Mouse (Mus musculus) hindbrain, embryonic 11.5 days (tissue): ENCODE measurements at regions not wholly inside any gene's neighbourhood (a gene's known extent, or its start where the extent isn't known, plus 50 kb on each side); places are given as distances from the start of the nearest gene placed in this dataset.
A peak's percentile ranks its signal among the peaks of the same experiment; 100 is the strongest.

Source experiments
- ATAC-seq: fragments of 200-750 bp; cut with Nextera tagmentation; 2 replicates; pipeline ENCODE4 v1.8.0; 2017; ENCODE audit warnings: mild to moderate bottlenecking, moderate TSS enrichment, moderate library complexity; ENCODE audit not compliant: low FRiP score
- DNase-seq: peaks from one replicate; pipeline ENCODE4 v3.0.0-alpha.2; 2015; ENCODE audit warnings: low spot score
- H3K27ac ChIP-seq: fragments of 300-500 bp; sonication (generic); 2 replicates; pipeline ENCODE4 v1.5.1; 2014; ENCODE audit warnings: mild to moderate bottlenecking, low read depth, low read length
- H3K27me3 ChIP-seq: fragments of 300-500 bp; sonication (generic); 2 replicates; pipeline ENCODE4 v1.6.1; 2014; ENCODE audit warnings: mild to moderate bottlenecking, low read length, moderate library complexity, mixed read lengths; ENCODE audit not compliant: control insufficient read depth, insufficient read depth
- H3K36me3 ChIP-seq: fragments of 300-500 bp; sonication (generic); 2 replicates; pipeline ENCODE4 v1.6.1; 2014; ENCODE audit warnings: mild to moderate bottlenecking, low read length, moderate library complexity, mixed read lengths; ENCODE audit not compliant: control insufficient read depth, insufficient read depth
- H3K4me1 ChIP-seq: fragments of 300-500 bp; sonication (generic); replicated peaks from 2 replicates; pipeline ENCODE4 v1.6.1; 2014; ENCODE audit warnings: low read length, mixed read lengths; ENCODE audit not compliant: control insufficient read depth, insufficient read depth
- H3K4me2 ChIP-seq: fragments of 300-500 bp; sonication (generic); replicated peaks from 2 replicates; pipeline ENCODE4 v1.6.1; 2014; ENCODE audit warnings: mild to moderate bottlenecking, low read depth, low read length
- H3K4me3 ChIP-seq: fragments of 300-500 bp; sonication (generic); 2 replicates; pipeline ENCODE4 v1.5.1; 2014; ENCODE audit warnings: low read depth, low read length
- H3K9ac ChIP-seq: fragments of 300-500 bp; sonication (generic); 2 replicates; pipeline ENCODE4 v1.6.1; 2014; ENCODE audit warnings: low read depth, low read length
- H3K9me3 ChIP-seq: fragments of 300-500 bp; sonication (generic); 2 replicates; pipeline ENCODE4 v1.6.1; 2016; ENCODE audit warnings: low read length; ENCODE audit not compliant: control insufficient read depth
- WGBS: fragments of 180-500 bp; shearing (Covaris S2); extraction: QIAGEN DNeasy Blood & Tissue Kit; methylation state at CpG from one replicate; pipeline ENCODE4 v1.1.7; 2014; 5-methylcytosine and 5-hydroxymethylcytosine counted together

- no peak overlapping the region for H3K27ac ChIP-seq
- no peaks in the 10 kb centered on the region for H3K9me3 ChIP-seq
- H3K4me3 ChIP-seq = no peak overlapping the region
- no peak overlapping the region for H3K9ac ChIP-seq
- H3K36me3 ChIP-seq = no peaks in the 10 kb centered on the region
- no peak for ATAC-seq
- H3K4me1 ChIP-seq = no peaks in the 10 kb centered on the region
- no peak for DNase-seq
- 80% methylated on average over 3 of the region's 3 CpGs for WGBS
- H3K27me3 ChIP-seq = no peaks in the 10 kb centered on the region
- no peak overlapping the region for H3K4me2 ChIP-seq
These were observed 62.1 kb downstream of the 4933412E24Rik start for GRCm38 (mm10) chr15:59954345-59954744.

GRCm38 (mm10) chr15:59953857-59954256, 62.6 kb downstream of the 4933412E24Rik start:
- DNase-seq = no peak
- H3K4me3 ChIP-seq = no peak overlapping the region
- no peak for ATAC-seq

GRCm38 (mm10) chr15:59950617-59951216, 65.7 kb downstream of the 4933412E24Rik start:
- H3K9me3 ChIP-seq = no peaks in the 10 kb centered on the region
- WGBS = 87% methylated on average over 3 of the region's 3 CpGs
- H3K36me3 ChIP-seq = no peaks in the 10 kb centered on the region
- H3K4me1 ChIP-seq = no peaks in the 10 kb centered on the region
- H3K27ac ChIP-seq = no peak overlapping the region
- H3K4me3 ChIP-seq = no peak overlapping the region
- ATAC-seq (no peak), DNase-seq (no peak)
- no peaks in the 10 kb centered on the region for H3K27me3 ChIP-seq
- no peak overlapping the region for H3K4me2 ChIP-seq
- H3K9ac ChIP-seq = no peak overlapping the region

More at GRCm38 (mm10) chr15:59953857-59954256, 62.6 kb downstream of the 4933412E24Rik start:
- H3K27ac ChIP-seq = no peak overlapping the region
- no peaks in the 10 kb centered on the region for H3K9me3 ChIP-seq
- 89% methylated on average over 4 of the region's 4 CpGs for WGBS
- H3K36me3 ChIP-seq = no peaks in the 10 kb centered on the region
- H3K4me2 ChIP-seq = no peak overlapping the region
- H3K27me3 ChIP-seq = no peaks in the 10 kb centered on the region
- H3K9ac ChIP-seq = no peak overlapping the region
- no peaks in the 10 kb centered on the region for H3K4me1 ChIP-seq

GRCm38 (mm10) chr15:59945208-59945607, 71.2 kb downstream of the 4933412E24Rik start:
- WGBS = 12% methylated on average over 8 of the region's 8 CpGs
- Histone ChIP-seq H3K4me3 (no peak overlapping the region), H3K4me1 (no peaks in the 10 kb centered on the region), H3K27ac (no peak overlapping the region), H3K27me3 (no peaks in the 10 kb centered on the region), H3K4me2 (no peak overlapping the region), H3K9me3 (no peaks in the 10 kb centered on the region), H3K9ac (no peak overlapping the region), H3K36me3 (no peaks in the 10 kb centered on the region)
- ATAC-seq = no peak
- peak; percentile 14 for DNase-seq

- Histone ChIP-seq H3K27ac (no peak overlapping the region), H3K4me1 (no peaks in the 10 kb centered on the region), H3K4me3 (no peak overlapping the region), H3K9ac (no peak overlapping the region), H3K4me2 (no peak overlapping the region), H3K9me3 (no peaks in the 10 kb centered on the region), H3K36me3 (no peaks in the 10 kb centered on the region), H3K27me3 (no peaks in the 10 kb centered on the region)
- ATAC-seq (no peak), DNase-seq (no peak)
- 62% methylated on average over 5 of the region's 5 CpGs for WGBS
These were observed 79.9 kb downstream of the 4933412E24Rik start for GRCm38 (mm10) chr15:59936486-59936885.

GRCm38 (mm10) chr15:59913860-59914259, 102.6 kb downstream of the 4933412E24Rik start:
- Histone ChIP-seq H3K9me3 (no peaks in the 10 kb centered on the region), H3K4me1 (no peaks in the 10 kb centered on the region)

GRCm38 (mm10) chr15:59908300-59908699, 108.1 kb downstream of the 4933412E24Rik start:
- Histone ChIP-seq H3K4me1 (no peaks in the 10 kb centered on the region), H3K36me3 (no peaks in the 10 kb centered on the region), H3K4me2 (no peak overlapping the region), H3K27me3 (no peaks in the 10 kb centered on the region), H3K27ac (no peak overlapping the region), H3K4me3 (no peak overlapping the region), H3K9me3 (no peaks in the 10 kb centered on the region), H3K9ac (no peak overlapping the region)
- 83% methylated on average over 2 of the region's 2 CpGs for WGBS
- DNase-seq (no peak), ATAC-seq (no peak)

More at GRCm38 (mm10) chr15:59913860-59914259, 102.6 kb downstream of the 4933412E24Rik start:
- Histone ChIP-seq H3K27ac (no peak overlapping the region), H3K36me3 (no peaks in the 10 kb centered on the region), H3K9ac (no peak overlapping the region), H3K4me2 (no peak overlapping the region), H3K27me3 (no peaks in the 10 kb centered on the region), H3K4me3 (no peak overlapping the region)
- DNase-seq (no peak), ATAC-seq (no peak)
- 63% methylated on average over 4 of the region's 4 CpGs for WGBS

GRCm38 (mm10) chr15:59905832-59906797, 110.3 kb downstream of the 4933412E24Rik start:
- WGBS = 85% methylated on average over 9 of the region's 9 CpGs
- no peak for ATAC-seq

More at GRCm38 (mm10) chr15:59905832-59906797, 110.3 kb downstream of the 4933412E24Rik start:
- no peaks in the 10 kb centered on the region for H3K4me1 ChIP-seq
- no peak overlapping the region for H3K27ac ChIP-seq
- H3K4me2 ChIP-seq = no peak overlapping the region
- no peaks in the 10 kb centered on the region for H3K36me3 ChIP-seq
- no peaks in the 10 kb centered on the region for H3K9me3 ChIP-seq
- no peak overlapping the region for H3K9ac ChIP-seq
- no peaks in the 10 kb centered on the region for H3K27me3 ChIP-seq
- H3K4me3 ChIP-seq = no peak overlapping the region
- peak; percentile 61 for DNase-seq
